Mouse (Mus musculus) brain, embryonic 14.5 days (tissue): ENCODE data around the gene Ldhc. TPM values are rescaled to one million over a fixed set of nuclear protein-coding genes. Genes with fewer than 3 reads are reported as not detected.
"Not testable (repeated sequence)": the region's sequence is repeated elsewhere in the genome, so short reads cannot be mapped to it uniquely, and the experiment has no call there.

ENCODE experiments used
- DNase-seq: peaks from one replicate; pipeline ENCODE4 v3.0.0-alpha.2; 2011; ENCODE audit warnings: low read depth
- CTCF ChIP-seq: fragments of 200-500 bp; IDR thresholded peaks from 2 replicates; pipeline ENCODE4 v1.5.1; 2012; ENCODE audit warnings: inconsistent platforms, mild to moderate bottlenecking, moderate library complexity, borderline replicate concordance; ENCODE audit not compliant: insufficient read depth, insufficient read length; ENCODE audit errors: extremely low read depth
- POLR2A ChIP-seq: fragments of 200-500 bp; IDR thresholded peaks from 2 replicates; pipeline ENCODE4 v1.6.1; 2012; ENCODE audit warnings: mild to moderate bottlenecking, inconsistent platforms, borderline replicate concordance; ENCODE audit not compliant: poor library complexity, insufficient read depth, insufficient read length, severe bottlenecking; ENCODE audit errors: extremely low read depth
- polyA plus RNA-seq: library from polyadenylated mRNA; depleted of rRNA; stranded (reverse); fragments of >200 nt; gene quantifications from 2 replicates; pipeline ENCODE4 v1.2.3, GENCODE M21; 2012; rRNA removed

The Ldhc gene
- 0.16 and 0.20 TPM in 2 replicates for polyA plus RNA-seq

GRCm38 (mm10) chr7:46860996-46861395 is at the start of gene Ldhc:
Gene Ldhc (plus strand): TSS chr7:46861203.
- no peak for DNase-seq
- TF ChIP-seq POLR2A: no peak
- no peak for TF ChIP-seq CTCF

DNA sequence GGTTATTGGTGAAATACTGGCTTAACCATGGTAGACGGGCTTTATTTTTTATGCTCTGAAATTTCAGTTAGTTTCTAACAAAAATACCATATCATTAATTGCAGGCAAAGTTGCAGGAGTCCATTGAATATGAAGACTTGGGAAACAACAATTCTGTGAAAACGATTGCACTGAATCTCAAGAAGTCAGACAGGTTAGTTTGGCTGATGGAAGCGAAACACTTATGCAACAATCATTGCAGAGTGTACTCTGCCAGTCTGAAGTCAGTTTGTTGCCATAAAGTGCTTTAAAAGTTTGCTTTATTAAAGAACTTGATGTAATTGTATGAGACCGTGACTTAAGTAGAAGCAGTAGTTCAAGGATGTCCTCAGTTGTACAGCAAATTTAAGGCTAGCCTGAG is 47.0 kb upstream of the Ldhc start:
- no peak for DNase-seq
- no peak for TF ChIP-seq CTCF
- no peak for TF ChIP-seq POLR2A

DNA sequence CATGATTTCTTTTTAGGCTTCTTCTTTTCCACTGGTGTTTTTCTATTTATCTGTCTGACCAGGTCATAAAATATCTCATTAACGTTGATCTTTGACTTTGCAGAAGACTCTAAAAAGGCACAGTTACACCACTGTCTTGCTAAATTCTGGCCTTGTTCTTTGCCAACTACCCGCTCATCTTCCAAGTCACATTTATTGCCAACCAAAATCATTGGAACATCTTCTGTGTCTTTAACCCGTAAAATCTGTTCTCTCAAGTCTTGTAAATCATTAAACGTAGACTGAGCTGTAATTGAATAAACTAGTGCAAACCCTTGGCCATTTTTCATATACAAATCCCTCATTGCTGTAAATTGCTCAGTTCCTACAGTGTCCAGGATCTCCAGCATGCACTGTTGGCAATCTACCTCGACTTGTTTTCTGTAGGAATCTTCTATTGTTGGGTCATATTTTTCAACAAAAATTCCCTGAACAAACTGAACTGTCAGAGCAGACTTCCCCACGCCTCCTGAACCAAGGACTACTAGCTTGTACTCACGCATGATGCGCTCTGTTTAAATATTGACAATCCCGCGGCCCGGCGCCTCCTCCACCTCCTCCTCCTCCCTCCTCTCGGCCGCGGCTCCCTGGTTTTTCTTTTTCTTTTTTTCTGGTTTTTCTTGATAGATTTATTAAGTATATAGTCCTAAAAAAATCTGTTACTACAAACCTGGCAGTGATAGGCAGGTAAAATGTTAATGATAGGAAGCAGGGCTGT is 39.9 kb upstream of the Ldhc start:
- not testable (repeated sequence) for DNase-seq

DNA sequence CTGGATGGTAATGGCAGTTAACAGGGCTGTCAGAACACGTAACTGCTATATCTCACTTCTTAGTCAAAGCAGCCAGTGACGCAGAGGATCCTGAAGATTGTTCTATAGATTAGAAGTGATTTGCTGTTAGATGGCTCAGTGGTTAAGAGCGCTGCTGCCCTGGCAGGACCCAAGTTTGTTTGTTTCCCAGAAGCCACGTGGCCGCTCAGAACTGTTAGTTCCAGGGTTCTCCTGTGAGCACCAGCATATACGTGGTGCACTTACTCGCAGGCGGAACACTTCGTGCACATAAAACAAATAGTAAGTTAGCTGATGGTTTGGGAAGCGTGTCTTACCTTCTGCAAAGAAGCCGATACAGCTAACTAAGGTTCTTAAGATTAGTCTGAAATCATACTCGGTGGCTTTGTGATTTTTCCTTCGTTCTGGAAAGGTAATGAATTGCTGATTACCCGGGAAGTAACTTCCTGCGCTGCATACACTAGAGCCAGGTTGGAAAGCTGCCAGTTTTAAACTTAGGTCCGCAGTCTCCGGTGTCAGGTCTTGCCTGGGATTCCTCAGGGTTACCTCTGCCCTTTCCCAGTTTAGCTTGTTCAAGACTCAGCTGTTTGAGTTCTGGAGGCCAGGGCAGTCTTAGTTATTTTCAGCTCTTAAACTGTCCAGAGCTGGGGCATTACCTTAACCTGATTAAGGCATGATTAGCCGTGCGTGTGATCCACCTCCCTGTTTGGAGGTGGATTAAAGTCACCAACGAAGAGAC is 33.8 kb upstream of the Ldhc start:
- no peak for DNase-seq
- TF ChIP-seq CTCF (no peak), POLR2A (no peak)

- DNase-seq: no peak
- TF ChIP-seq CTCF: no peak
- no peak for TF ChIP-seq POLR2A
Measured at GRCm38 (mm10) chr7:46827803-46828184, 33.2 kb upstream of the Ldhc start.

DNA sequence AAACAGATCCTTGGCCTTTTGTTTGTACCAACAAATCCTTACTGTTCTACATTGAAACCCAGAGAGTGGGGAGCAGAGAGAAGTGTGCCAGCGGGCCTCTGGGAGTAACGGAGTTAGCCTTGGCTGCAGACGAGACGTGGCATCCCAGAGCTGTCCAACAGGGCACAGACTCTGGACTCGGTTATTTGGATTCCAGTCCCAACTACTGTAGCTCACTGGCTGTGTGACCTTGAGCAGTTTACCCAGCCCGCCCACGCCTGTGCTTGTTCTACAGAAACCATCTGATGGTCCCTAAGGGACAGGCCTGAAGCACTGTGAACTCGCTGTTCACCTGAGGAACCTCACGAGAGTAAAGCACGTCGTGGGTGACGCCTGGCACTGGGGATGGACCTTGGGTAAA is 31.1 kb upstream of the Ldhc start:
- TF ChIP-seq POLR2A (no peak), CTCF (no peak)
- DNase-seq: no peak

GRCm38 (mm10) chr7:46830799-46831590 is 30.0 kb upstream of the Ldhc start:
- no peak for DNase-seq
- TF ChIP-seq POLR2A: no peak
- TF ChIP-seq CTCF: no peak

- TF ChIP-seq POLR2A (no peak), CTCF (no peak)
Measured at GRCm38 (mm10) chr7:46831693-46832092, 29.3 kb upstream of the Ldhc start.

DNA sequence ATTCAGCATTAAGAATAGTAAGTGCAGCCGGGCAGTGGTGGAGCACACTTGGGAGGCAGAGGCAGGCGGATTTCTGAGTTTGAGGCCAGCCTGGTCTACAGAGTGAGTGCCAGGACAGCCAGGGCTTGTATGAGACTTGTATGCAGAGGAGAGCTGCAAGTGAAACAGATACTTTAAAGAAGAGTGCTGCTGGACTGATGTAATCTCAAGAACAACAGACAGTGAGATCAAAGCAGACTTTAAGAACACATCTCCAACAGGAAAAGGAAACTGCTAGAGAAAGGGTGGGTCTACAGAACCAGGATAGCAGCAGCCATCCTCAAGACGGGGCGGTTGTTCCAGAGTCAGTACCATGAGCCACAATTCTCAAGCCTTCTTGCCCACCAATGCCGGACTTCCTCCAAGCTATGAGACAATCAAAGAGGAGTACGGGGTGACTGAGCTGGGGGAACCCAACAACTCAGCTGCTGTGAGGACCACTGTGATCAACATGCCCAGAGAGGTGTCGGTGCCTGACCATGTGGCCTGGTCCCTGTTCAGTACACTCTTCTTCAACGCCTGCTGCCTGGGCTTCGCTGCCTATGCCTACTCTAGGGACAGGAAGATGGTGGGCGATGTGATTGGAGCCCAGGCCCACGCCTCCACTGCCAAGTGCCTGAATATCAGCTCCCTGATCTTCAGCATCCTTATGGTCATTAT is 28.7 kb upstream of the Ldhc start:
- DNase-seq: not testable (repeated sequence)

More at GRCm38 (mm10) chr7:46831693-46832092, 29.3 kb upstream of the Ldhc start:
- DNase-seq: no peak

DNA sequence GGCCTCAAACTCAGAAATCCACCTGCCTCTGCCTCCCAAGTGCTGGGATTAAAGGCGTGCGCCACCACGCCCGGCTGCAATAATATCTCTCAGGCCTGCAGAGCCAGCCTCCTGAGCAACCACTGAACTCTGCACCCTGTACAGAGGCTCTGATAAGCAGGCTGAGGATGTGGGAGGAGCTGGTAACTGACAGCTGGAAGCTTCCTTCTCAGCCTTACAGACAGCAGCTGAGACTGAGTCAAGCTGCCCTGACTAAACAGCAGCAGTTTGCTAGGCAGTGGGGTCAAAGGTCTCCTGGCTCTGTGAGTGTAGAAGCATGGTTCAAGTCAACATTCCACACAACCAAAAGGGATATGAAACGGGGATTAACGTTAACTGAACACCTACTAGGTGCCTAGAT is 27.7 kb upstream of the Ldhc start:
- TF ChIP-seq CTCF (no peak), POLR2A (no peak)

GRCm38 (mm10) chr7:46833670-46834255 is 27.2 kb upstream of the Ldhc start:
- DNase-seq: no peak
- no peak for TF ChIP-seq POLR2A
- no peak for TF ChIP-seq CTCF

More for the DNA sequence above, 27.7 kb upstream of the Ldhc start:
- no peak for DNase-seq
